Mouse (Mus musculus) lung, adult 2 months (tissue): Measurements from ENCODE around the gene Fstl4. TPM values are rescaled to one million over a fixed set of nuclear protein-coding genes. Genes with fewer than 3 reads are reported as not detected.

ENCODE experiments used
- DNase-seq: peaks from one replicate; pipeline ENCODE4 v3.0.0; 2022
- H3K4me1 ChIP-seq: fragments of 200-500 bp; 2 replicates; pipeline ENCODE4 v1.6.1; 2011; ENCODE audit warnings: low read length; ENCODE audit not compliant: control insufficient read depth, insufficient read depth
- H3K4me3 ChIP-seq: fragments of 200-500 bp; replicated peaks from 2 replicates; pipeline ENCODE3; 2011; ENCODE audit warnings: low read depth, mild to moderate bottlenecking, control low read depth, low read length; ENCODE audit errors: extremely low read depth
- CTCF ChIP-seq: fragments of 200-500 bp; IDR thresholded peaks from 2 replicates; pipeline ENCODE4 v1.5.1; 2011; ENCODE audit warnings: mild to moderate bottlenecking, low read length, control low read depth; ENCODE audit not compliant: insufficient read depth
- POLR2A ChIP-seq: fragments of 200-500 bp; IDR thresholded peaks from 2 replicates; pipeline ENCODE4 v1.6.1; 2011; ENCODE audit warnings: low read depth, mild to moderate bottlenecking, control low read depth, low read length, borderline replicate concordance; ENCODE audit errors: extremely low read depth
- WGBS: fragments of 180-500 bp; shearing (Covaris S2); methylation state at CpG from one replicate; pipeline ENCODE4 v1.1.7; 2018; 5-methylcytosine and 5-hydroxymethylcytosine counted together
- polyA plus RNA-seq: library from polyadenylated mRNA; depleted of rRNA; stranded (reverse); fragments of >200 nt; gene quantifications from 2 replicates; pipeline ENCODE4 v1.2.3, GENCODE M21; 2012

The Fstl4 gene
- polyA plus RNA-seq, 1 experiment: 0.56 TPM

GRCm38 (mm10) chr11:53132406-53133035 is 368.1 kb downstream of the Fstl4 start:
- no peak for DNase-seq
- H3K4me3 ChIP-seq: no peak overlapping the region
- no peaks in the 10 kb centered on the region for H3K4me1 ChIP-seq
- 12% methylated on average over 23 of the region's 23 CpGs for WGBS
- no peak for TF ChIP-seq POLR2A
- TF ChIP-seq CTCF: no peak

DNA sequence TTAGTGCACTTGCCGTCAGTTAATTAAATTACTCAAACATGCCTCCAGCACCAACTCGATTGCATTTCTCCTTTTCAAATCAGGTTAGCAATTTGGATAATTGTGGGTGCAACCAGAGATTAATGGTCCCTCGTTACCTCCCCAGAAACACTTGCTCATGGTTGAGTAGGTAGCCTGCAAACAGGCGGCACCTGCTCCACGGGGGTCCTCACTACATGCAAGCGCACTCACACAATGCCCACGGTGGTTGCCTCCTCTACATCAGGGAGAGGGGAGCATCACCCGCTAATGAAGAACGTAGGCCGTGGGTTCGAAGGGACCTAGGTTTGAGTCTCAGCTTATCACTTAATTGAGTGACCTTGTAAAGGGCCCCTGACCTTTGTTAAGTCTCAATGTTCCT is 371.9 kb downstream of the Fstl4 start:
- TF ChIP-seq CTCF (no peak), POLR2A (no peak)
- no peak overlapping the region for H3K4me3 ChIP-seq
- DNase-seq: no peak
- 85% methylated on average over 11 of the region's 11 CpGs for WGBS
- no peaks in the 10 kb centered on the region for H3K4me1 ChIP-seq

DNA sequence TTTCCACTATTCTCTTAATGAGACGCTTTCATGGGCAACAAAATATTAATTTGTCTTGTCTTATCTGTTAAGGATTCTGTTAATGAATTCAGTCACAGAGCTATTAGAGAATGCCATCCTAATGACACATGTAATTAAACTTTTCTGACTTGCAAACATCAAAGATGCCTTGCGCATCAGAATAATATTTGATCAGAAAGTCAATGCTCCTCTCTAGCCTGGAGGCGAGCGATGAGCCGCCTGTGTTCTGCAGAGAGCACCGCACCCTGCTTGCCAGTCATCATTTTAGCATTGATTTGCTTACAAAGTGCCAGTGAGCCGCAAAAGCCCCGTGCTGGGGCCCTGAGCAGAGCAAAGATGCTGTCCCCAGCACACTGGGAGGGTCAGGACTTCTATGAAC is 372.9 kb downstream of the Fstl4 start:
- 76% methylated on average over 8 of the region's 8 CpGs for WGBS
- TF ChIP-seq POLR2A: no peak
- TF ChIP-seq CTCF: no peak
- Histone ChIP-seq H3K4me3 (no peak overlapping the region), H3K4me1 (no peaks in the 10 kb centered on the region)
- no peak for DNase-seq

DNA sequence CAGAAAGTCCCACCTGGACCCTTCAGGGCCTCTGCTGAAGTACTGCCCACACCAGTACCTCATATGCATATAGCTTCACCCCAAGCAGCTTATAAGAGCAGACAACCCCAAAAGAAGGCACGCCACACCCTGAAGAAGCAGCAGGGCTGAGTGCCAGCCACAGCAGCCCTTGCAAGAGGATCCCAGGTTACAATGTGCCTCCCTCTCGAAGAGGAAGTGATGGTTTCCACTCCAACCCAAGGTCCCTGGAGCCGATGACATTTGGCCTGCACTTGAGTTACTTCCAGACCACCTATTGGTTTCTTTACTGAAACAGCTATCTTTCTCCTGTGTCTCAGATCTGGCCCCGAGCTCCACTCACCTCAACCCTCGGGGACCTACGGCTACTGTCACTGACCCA is 373.8 kb downstream of the Fstl4 start:
- no peaks in the 10 kb centered on the region for H3K4me1 ChIP-seq
- WGBS: 72% methylated on average over 6 of the region's 6 CpGs
- no peak for DNase-seq
- no peak for TF ChIP-seq CTCF
- no peak overlapping the region for H3K4me3 ChIP-seq

DNA sequence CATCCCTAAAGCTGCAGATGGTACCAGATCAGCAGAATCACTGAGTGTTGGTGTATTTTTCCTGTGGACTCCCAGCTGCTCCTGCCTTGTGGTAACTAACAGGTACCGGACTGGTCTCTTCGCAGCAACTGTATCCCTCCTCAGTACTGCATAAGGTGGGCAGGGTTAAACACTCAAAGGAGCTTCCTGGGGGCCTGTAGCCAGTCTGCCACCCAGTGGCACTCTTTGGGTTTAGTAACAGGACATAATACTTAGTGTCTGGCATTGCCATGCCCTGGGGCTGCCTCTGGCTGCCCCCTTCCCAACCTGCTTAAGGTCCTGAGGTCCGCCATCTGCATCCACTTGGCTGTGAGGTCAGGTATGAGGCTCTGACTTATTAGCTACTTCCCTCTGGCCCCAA is 375.2 kb downstream of the Fstl4 start:
- H3K4me3 ChIP-seq: no peak overlapping the region
- TF ChIP-seq CTCF (no peak), POLR2A (no peak)
- no peaks in the 10 kb centered on the region for H3K4me1 ChIP-seq
- no peak for DNase-seq
- 92% methylated on average over 3 of the region's 3 CpGs for WGBS

DNA sequence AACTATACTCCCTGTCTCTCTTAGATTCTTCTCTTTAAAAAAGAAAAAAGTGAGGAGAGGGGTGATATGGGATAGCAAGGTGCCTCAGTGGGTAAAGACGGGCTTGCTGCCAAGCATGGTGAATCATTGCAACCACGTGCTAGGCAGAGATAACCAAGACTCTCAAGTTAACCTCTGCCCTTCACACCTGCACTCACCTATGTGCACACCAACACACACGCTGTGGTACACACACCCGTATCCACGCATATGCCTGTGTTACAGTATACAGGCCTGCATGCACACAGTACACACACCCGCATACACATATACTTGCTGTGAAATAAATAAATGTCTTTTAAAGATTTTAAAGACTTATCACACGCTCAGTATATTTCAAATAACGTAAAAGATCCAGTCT is 375.8 kb downstream of the Fstl4 start:
- Histone ChIP-seq H3K4me3 (no peak overlapping the region), H3K4me1 (no peaks in the 10 kb centered on the region)
- no peak for DNase-seq
- WGBS: 72% methylated on average over 8 of the region's 8 CpGs
- TF ChIP-seq CTCF (no peak), POLR2A (no peak)

DNA sequence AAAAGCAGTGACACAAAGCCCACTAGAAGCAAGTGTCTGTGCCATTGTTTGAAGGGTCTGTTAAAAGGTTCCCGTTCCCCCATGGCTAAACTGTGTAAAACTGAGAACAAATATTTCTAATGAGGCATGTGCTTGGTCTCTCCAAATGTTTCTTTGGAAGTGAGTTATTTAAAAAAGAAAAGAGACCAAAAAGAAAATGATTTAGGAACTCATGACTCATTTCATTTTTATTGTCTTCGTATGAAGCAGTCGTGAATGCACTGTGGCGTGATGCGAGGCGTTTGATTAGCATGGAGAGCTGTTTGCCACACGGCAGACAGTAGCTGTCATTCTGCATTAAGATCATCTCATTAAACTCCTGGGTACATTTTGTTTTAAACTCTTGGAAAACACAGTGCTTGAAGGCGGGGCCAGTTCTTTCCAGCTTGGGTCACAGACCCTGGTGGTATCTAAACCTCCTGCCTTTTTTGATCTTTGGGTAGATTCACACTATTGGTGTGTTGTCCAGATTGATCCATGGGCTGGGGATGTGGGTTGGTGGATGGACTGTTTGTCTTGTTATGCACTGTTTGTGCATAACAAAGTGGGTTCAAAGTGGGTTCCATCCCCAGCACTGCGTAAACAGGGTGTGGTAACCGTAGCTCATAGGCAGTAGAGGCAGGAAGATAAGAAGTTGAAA is 376.4 kb downstream of the Fstl4 start:
- TF ChIP-seq POLR2A (no peak), CTCF (no peak)
- no peak for DNase-seq
- Histone ChIP-seq H3K4me3 (no peak overlapping the region), H3K4me1 (no peaks in the 10 kb centered on the region)
- 75% methylated on average over 10 of the region's 10 CpGs for WGBS

DNA sequence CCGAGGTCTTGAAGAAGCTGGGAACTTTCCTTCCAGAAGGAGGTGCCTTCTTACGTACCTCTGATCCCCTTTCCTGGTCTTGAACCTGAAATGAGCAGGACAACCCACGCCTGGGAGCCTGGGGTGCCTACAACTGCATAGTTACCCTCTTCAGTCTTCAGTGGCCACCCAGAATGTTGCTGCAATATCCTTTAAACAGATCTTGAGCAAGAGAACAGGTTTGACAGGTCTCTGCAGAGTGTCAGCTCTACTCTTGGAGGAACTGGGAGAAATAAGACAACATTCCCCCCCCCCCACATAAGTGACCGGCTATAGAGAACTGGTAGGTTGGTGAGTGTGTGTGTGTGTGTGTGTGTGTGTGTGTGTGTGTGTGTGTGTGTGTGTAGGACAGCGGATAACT is 379.1 kb downstream of the Fstl4 start:
- TF ChIP-seq POLR2A: no peak
- no peak for TF ChIP-seq CTCF
- peak; percentile 15 for DNase-seq
- H3K4me3 ChIP-seq: no peak overlapping the region
- no peaks in the 10 kb centered on the region for H3K4me1 ChIP-seq
- 64% methylated on average over 5 of the region's 5 CpGs for WGBS

DNA sequence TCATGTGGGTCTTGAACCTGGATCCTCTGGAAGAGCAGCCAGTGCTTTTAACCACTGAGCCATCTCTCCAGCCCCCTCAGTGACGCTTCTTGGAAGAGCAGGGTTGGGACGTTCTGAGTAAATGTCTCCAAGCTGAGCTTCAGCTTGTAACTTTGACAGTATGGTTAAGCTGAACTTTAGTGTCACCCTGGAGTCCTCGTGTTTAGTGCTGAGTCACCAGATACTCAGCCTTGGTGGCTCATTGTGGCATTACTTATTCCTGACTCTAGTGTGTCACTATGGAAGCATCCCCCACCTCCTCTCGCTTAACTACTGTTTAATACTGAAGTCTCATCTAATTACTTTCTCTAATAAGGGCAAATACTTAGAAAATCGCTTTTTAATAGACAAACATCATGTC is 380.1 kb downstream of the Fstl4 start:
- Histone ChIP-seq H3K4me3 (no peak overlapping the region), H3K4me1 (no peaks in the 10 kb centered on the region)
- no peak for DNase-seq
- no peak for TF ChIP-seq POLR2A
- TF ChIP-seq CTCF: no peak
- 57% methylated on average over 5 of the region's 5 CpGs for WGBS

- Histone ChIP-seq H3K4me3 (no peak overlapping the region), H3K4me1 (no peaks in the 10 kb centered on the region)
- TF ChIP-seq CTCF (peak; percentile 59), POLR2A (no peak)
- DNase-seq: peak; percentile 39
- WGBS: 34% methylated on average over 4 of the region's 4 CpGs
These were observed 381.9 kb downstream of the Fstl4 start for GRCm38 (mm10) chr11:53146290-53146689.
